Mouse (Mus musculus): ENCODE data around the gene Allc. TPM values are rescaled to one million over a fixed set of nuclear protein-coding genes. Genes with fewer than 3 reads are reported as not detected.

The Allc gene
- not detected in 2 replicates for polyA plus RNA-seq (2015; fragmentation: Nextera tagmentation; extraction: Ambion mirVana)

GRCm38 (mm10) chr12:28582423-28582822, at the start of gene Allc:
TSS of gene Allc (minus strand) at chr12:28582523.
- no peaks in the 10 kb centered on the region for H3K9me3 ChIP-seq (ENCODE audit: control insufficient read depth, low read length)
- H3K4me1 ChIP-seq (replicated peaks; ENCODE audit: control insufficient read depth, insufficient read depth, low read length): no peaks in the 10 kb centered on the region
- no peaks in the 10 kb centered on the region for H3K27me3 ChIP-seq (ENCODE audit: control insufficient read depth, insufficient read depth, low read depth, low read length)
- no peaks in the 10 kb centered on the region for H3K36me3 ChIP-seq (ENCODE audit: control insufficient read depth, insufficient read depth, low read length)
- ATAC-seq (ENCODE audit: low read depth): no peak
- no peak within 1 kb of the TSS for H3K4me3 ChIP-seq (ENCODE audit: low read length)
- H3K4me2 ChIP-seq (ENCODE audit: low read depth, low read length): no peak within 1 kb of the TSS
- 70% methylated on average over 8 of the region's 8 CpGs for WGBS
- H3K27ac ChIP-seq (ENCODE audit: low read length): no peak within 1 kb of the TSS
- H3K9ac ChIP-seq (ENCODE audit: low read length): no peak within 1 kb of the TSS

GRCm38 (mm10) chr12:28628436-28628835, 46.1 kb upstream of the Allc start:
- H3K9me3 ChIP-seq (ENCODE audit: control insufficient read depth, low read length): no peaks in the 10 kb centered on the region

GRCm38 (mm10) chr12:28627092-28627491, 44.8 kb upstream of the Allc start:
- Histone ChIP-seq H3K27ac (ENCODE audit: low read length) (no peak overlapping the region), H3K4me3 (ENCODE audit: low read length) (no peak overlapping the region), H3K36me3 (ENCODE audit: control insufficient read depth, insufficient read depth, low read length) (peaks cover 38% of the 10 kb centered on the region), H3K27me3 (ENCODE audit: control insufficient read depth, insufficient read depth, low read depth, low read length) (no peaks in the 10 kb centered on the region), H3K9ac (ENCODE audit: low read length) (no peak overlapping the region), H3K4me1 (replicated peaks; ENCODE audit: control insufficient read depth, insufficient read depth, low read length) (peaks cover 16% of the 10 kb centered on the region), H3K4me2 (ENCODE audit: low read depth, low read length) (no peak overlapping the region), H3K9me3 (ENCODE audit: control insufficient read depth, low read length) (no peaks in the 10 kb centered on the region)
- 44% methylated on average over 4 of the region's 4 CpGs for WGBS
- ATAC-seq (ENCODE audit: low read depth): no peak

More at GRCm38 (mm10) chr12:28628436-28628835, 46.1 kb upstream of the Allc start:
- 90% methylated on average over 2 of the region's 2 CpGs for WGBS
- Histone ChIP-seq H3K4me2 (ENCODE audit: low read depth, low read length) (no peak overlapping the region), H3K9ac (ENCODE audit: low read length) (no peak overlapping the region), H3K27me3 (ENCODE audit: control insufficient read depth, insufficient read depth, low read depth, low read length) (no peaks in the 10 kb centered on the region), H3K27ac (ENCODE audit: low read length) (no peak overlapping the region), H3K4me3 (ENCODE audit: low read length) (no peak overlapping the region), H3K4me1 (replicated peaks; ENCODE audit: control insufficient read depth, insufficient read depth, low read length) (peaks cover 7% of the 10 kb centered on the region), H3K36me3 (ENCODE audit: control insufficient read depth, insufficient read depth, low read length) (peaks cover 51% of the 10 kb centered on the region)
- no peak for ATAC-seq (ENCODE audit: low read depth)

- 46% methylated on average over 7 of the region's 7 CpGs for WGBS
- peaks cover 21% of the 10 kb centered on the region for H3K4me1 ChIP-seq (replicated peaks; ENCODE audit: control insufficient read depth, insufficient read depth, low read length)
Observed at GRCm38 (mm10) chr12:28625407-28625806, 43.1 kb upstream of the Allc start.

GRCm38 (mm10) chr12:28624251-28624650, 41.9 kb upstream of the Allc start:
- H3K9ac ChIP-seq (ENCODE audit: low read length): no peak overlapping the region
- no peaks in the 10 kb centered on the region for H3K9me3 ChIP-seq (ENCODE audit: control insufficient read depth, low read length)
- no peak for ATAC-seq (ENCODE audit: low read depth)
- no peak overlapping the region for H3K4me3 ChIP-seq (ENCODE audit: low read length)
- WGBS: 76% methylated on average over 2 of the region's 2 CpGs
- H3K27me3 ChIP-seq (ENCODE audit: control insufficient read depth, insufficient read depth, low read depth, low read length): no peaks in the 10 kb centered on the region
- peaks cover 11% of the 10 kb centered on the region for H3K36me3 ChIP-seq (ENCODE audit: control insufficient read depth, insufficient read depth, low read length)
- H3K27ac ChIP-seq (ENCODE audit: low read length): no peak overlapping the region
- H3K4me1 ChIP-seq (replicated peaks; ENCODE audit: control insufficient read depth, insufficient read depth, low read length): peaks cover 21% of the 10 kb centered on the region
- H3K4me2 ChIP-seq (ENCODE audit: low read depth, low read length): no peak overlapping the region

More at GRCm38 (mm10) chr12:28625407-28625806, 43.1 kb upstream of the Allc start:
- no peaks in the 10 kb centered on the region for H3K27me3 ChIP-seq (ENCODE audit: control insufficient read depth, insufficient read depth, low read depth, low read length)
- H3K9me3 ChIP-seq (ENCODE audit: control insufficient read depth, low read length): no peaks in the 10 kb centered on the region
- H3K4me3 ChIP-seq (ENCODE audit: low read length): no peak overlapping the region
- H3K27ac ChIP-seq (ENCODE audit: low read length): no peak overlapping the region
- ATAC-seq (ENCODE audit: low read depth): peak; percentile 35; the same call in 1 of the 2 replicates
- H3K36me3 ChIP-seq (ENCODE audit: control insufficient read depth, insufficient read depth, low read length): peaks cover 23% of the 10 kb centered on the region
- no peak overlapping the region for H3K4me2 ChIP-seq (ENCODE audit: low read depth, low read length)
- no peak overlapping the region for H3K9ac ChIP-seq (ENCODE audit: low read length)

GRCm38 (mm10) chr12:28623195-28623594, 40.9 kb upstream of the Allc start, which contains the start of gene Colec11:
TSS of gene Colec11 (minus strand) at chr12:28623377.
- no peak within 1 kb of the TSS for H3K9ac ChIP-seq (ENCODE audit: low read length)
- H3K4me1 ChIP-seq (replicated peaks; ENCODE audit: control insufficient read depth, insufficient read depth, low read length): peaks cover 21% of the 10 kb centered on the region
- no peaks in the 10 kb centered on the region for H3K27me3 ChIP-seq (ENCODE audit: control insufficient read depth, insufficient read depth, low read depth, low read length)
- H3K9me3 ChIP-seq (ENCODE audit: control insufficient read depth, low read length): no peaks in the 10 kb centered on the region
- WGBS: 13% methylated on average over 5 of the region's 5 CpGs
- H3K27ac ChIP-seq (ENCODE audit: low read length): peak within 1 kb of the TSS; percentile 41
- ATAC-seq (ENCODE audit: low read depth): peak; percentile 80
- H3K4me3 ChIP-seq (ENCODE audit: low read length): no peak within 1 kb of the TSS
- H3K36me3 ChIP-seq (ENCODE audit: control insufficient read depth, insufficient read depth, low read length): peaks cover 2% of the 10 kb centered on the region; the same call in 1 of the 2 replicates
- H3K4me2 ChIP-seq (ENCODE audit: low read depth, low read length): no peak within 1 kb of the TSS

- H3K4me2 ChIP-seq (ENCODE audit: low read depth, low read length): no peak overlapping the region
- H3K36me3 ChIP-seq (ENCODE audit: control insufficient read depth, insufficient read depth, low read length): no peaks in the 10 kb centered on the region
- H3K4me3 ChIP-seq (ENCODE audit: low read length): no peak overlapping the region
- ATAC-seq (ENCODE audit: low read depth): no peak
- 55% methylated on average over 1 of the region's 1 CpGs for WGBS
- H3K27ac ChIP-seq (ENCODE audit: low read length): peak overlapping the region; percentile 41
- H3K9ac ChIP-seq (ENCODE audit: low read length): no peak overlapping the region
- H3K9me3 ChIP-seq (ENCODE audit: control insufficient read depth, low read length): no peaks in the 10 kb centered on the region
- peaks cover 21% of the 10 kb centered on the region for H3K4me1 ChIP-seq (replicated peaks; ENCODE audit: control insufficient read depth, insufficient read depth, low read length)
- no peaks in the 10 kb centered on the region for H3K27me3 ChIP-seq (ENCODE audit: control insufficient read depth, insufficient read depth, low read depth, low read length)
Observed at GRCm38 (mm10) chr12:28622641-28623040, 40.3 kb upstream of the Allc start.

- H3K27ac ChIP-seq (ENCODE audit: low read length): peak overlapping the region; percentile 7; the same call in 1 of the 2 replicates
Observed at GRCm38 (mm10) chr12:28622167-28622532, 39.8 kb upstream of the Allc start.

GRCm38 (mm10) chr12:28621451-28622166, 39.3 kb upstream of the Allc start:
- Histone ChIP-seq H3K27ac (ENCODE audit: low read length) (peak overlapping the region; percentile 7; the same call in 1 of the 2 replicates), H3K4me2 (ENCODE audit: low read depth, low read length) (peak overlapping the region; percentile 9; the same call in 1 of the 2 replicates)
- 7% methylated on average over 7 of the region's 7 CpGs for WGBS

More at GRCm38 (mm10) chr12:28622167-28622532, 39.8 kb upstream of the Allc start:
- WGBS: 16% methylated on average over 5 of the region's 5 CpGs
- H3K4me3 ChIP-seq (ENCODE audit: low read length): no peak overlapping the region
- no peaks in the 10 kb centered on the region for H3K27me3 ChIP-seq (ENCODE audit: control insufficient read depth, insufficient read depth, low read depth, low read length)
- no peaks in the 10 kb centered on the region for H3K9me3 ChIP-seq (ENCODE audit: control insufficient read depth, low read length)
- H3K4me2 ChIP-seq (ENCODE audit: low read depth, low read length): peak overlapping the region; percentile 9; the same call in 1 of the 2 replicates
- H3K4me1 ChIP-seq (replicated peaks; ENCODE audit: control insufficient read depth, insufficient read depth, low read length): peaks cover 21% of the 10 kb centered on the region
- H3K36me3 ChIP-seq (ENCODE audit: control insufficient read depth, insufficient read depth, low read length): no peaks in the 10 kb centered on the region
- ATAC-seq (ENCODE audit: low read depth): peak; percentile 30
- no peak overlapping the region for H3K9ac ChIP-seq (ENCODE audit: low read length)

More at GRCm38 (mm10) chr12:28621451-28622166, 39.3 kb upstream of the Allc start:
- Histone ChIP-seq H3K36me3 (ENCODE audit: control insufficient read depth, insufficient read depth, low read length) (no peaks in the 10 kb centered on the region), H3K4me3 (ENCODE audit: low read length) (no peak overlapping the region), H3K9me3 (ENCODE audit: control insufficient read depth, low read length) (no peaks in the 10 kb centered on the region), H3K9ac (ENCODE audit: low read length) (no peak overlapping the region), H3K4me1 (replicated peaks; ENCODE audit: control insufficient read depth, insufficient read depth, low read length) (peaks cover 21% of the 10 kb centered on the region), H3K27me3 (ENCODE audit: control insufficient read depth, insufficient read depth, low read depth, low read length) (no peaks in the 10 kb centered on the region)
- peak; percentile 37 for ATAC-seq (ENCODE audit: low read depth)

Measured in lung, embryonic 16.5 days (tissue).